Mouse (Mus musculus) myocyte (in vitro differentiated cells): Measurements from ENCODE around the gene Uba2.

Experiments used
- E2F4 ChIP-seq: IDR thresholded peaks from one replicate; pipeline ENCODE4 v1.6.1; 2011; ENCODE audit warnings: mild to moderate bottlenecking, control low read depth, moderate library complexity; ENCODE audit not compliant: insufficient read depth
- MAX ChIP-seq: IDR thresholded peaks from one replicate; pipeline ENCODE4 v1.6.1; 2011; ENCODE audit warnings: low read depth, mild to moderate bottlenecking, control low read depth
- MYOG ChIP-seq, 3 experiments: IDR thresholded peaks; one replicate each; pipeline ENCODE4 v1.6.1; 2011; ENCODE audit warnings: control low read depth in 2 of 3, low read depth in 2 of 3, mild to moderate bottlenecking in 2 of 3; ENCODE audit not compliant: insufficient read length in 2 of 3, control insufficient read depth in 1 of 3, insufficient read depth in 1 of 3
- POLR2A ChIP-seq: IDR thresholded peaks from one replicate; pipeline ENCODE4 v1.6.1; 2011; ENCODE audit warnings: low read depth, mild to moderate bottlenecking, control low read depth, moderate library complexity; ENCODE audit not compliant: insufficient read length
- POLR2AphosphoS2 ChIP-seq: IDR thresholded peaks from one replicate; pipeline ENCODE4 v1.6.1; 2011; ENCODE audit warnings: low read depth, control low read depth; ENCODE audit not compliant: insufficient read length
- USF1 ChIP-seq: IDR thresholded peaks from one replicate; pipeline ENCODE4 v1.6.1; 2011; ENCODE audit warnings: low read depth, mild to moderate bottlenecking, control low read depth, moderate library complexity

- no peak for TF ChIP-seq POLR2A
- no peak for TF ChIP-seq MAX
- TF ChIP-seq MYOG (IDR thresholded peaks at IDR 0.05; ENCODE audit: control insufficient read depth in 1 of 3, insufficient read depth in 1 of 3, insufficient read length in 2 of 3, low read depth in 2 of 3), result no peak
- no peak for TF ChIP-seq E2F4
- no peak for TF ChIP-seq POLR2AphosphoS2
- TF ChIP-seq USF1, result no peak
Measured at GRCm38 (mm10) chr7:34126291-34126690, 43.1 kb downstream of the Uba2 start.
